In genomic region chr1:82479696-82480487, GRCm38 (mm10) we compare ENCODE assay signal across 29 mouse cellular contexts.
DNase-seq lines count a peak whose midpoint lies in the region; ATAC-seq and TF ChIP-seq lines count a peak whose summit lies in the region.
"Had no signal": no experiment of that assay in that cellular context is flagged by ENCODE, and none has a peak within 500 bp of the region (broad histone marks: within the 10 kb centered on the region; RNA-seq: fewer than 3 reads in every experiment).

No protein-coding gene starts in this region.

- peak; percentile 29; the same call in 1 of the 2 replicates for ATAC-seq in forebrain, embryonic 15.5 days (replicated peaks)
- ATAC-seq in forebrain, embryonic 11.5 days (replicated peaks; ENCODE audit: low FRiP score) = no peak
- ATAC-seq in lung, embryonic 14.5 days (ENCODE audit: insufficient read depth) = no peak
- ATAC-seq in midbrain, embryonic 15.5 days (replicated peaks) = peak; percentile 40; the same call in 1 of the 2 replicates
- ATAC-seq: activated CD4-positive, CD25-positive, alpha-beta regulatory T cell, adult 4 months; intestine, postnatal 0 days had no signal

- no peaks in the 10 kb centered on the region for H3K27me3 ChIP-seq in forebrain, embryonic 15.5 days
- H3K27me3 ChIP-seq in forebrain, embryonic 11.5 days (ENCODE audit: control insufficient read depth, insufficient read depth, low read length) = no peaks in the 10 kb centered on the region
- no peaks in the 10 kb centered on the region for H3K27me3 ChIP-seq in lung, embryonic 14.5 days (ENCODE audit: insufficient read depth, low read length)
- no peaks in the 10 kb centered on the region for H3K27me3 ChIP-seq in midbrain, embryonic 15.5 days (replicated peaks)
- H3K27me3 ChIP-seq: CH12.LX; hindbrain, embryonic 12.5 days; midbrain, embryonic 12.5 days; neural tube, embryonic 12.5 days had no signal

- no peaks in the 10 kb centered on the region for H3K36me3 ChIP-seq in forebrain, embryonic 15.5 days
- no peaks in the 10 kb centered on the region for H3K36me3 ChIP-seq in forebrain, embryonic 11.5 days (ENCODE audit: control insufficient read depth, insufficient read depth, low read length)
- H3K36me3 ChIP-seq in lung, embryonic 14.5 days (ENCODE audit: insufficient read depth) = no peaks in the 10 kb centered on the region
- no peaks in the 10 kb centered on the region for H3K36me3 ChIP-seq in midbrain, embryonic 15.5 days (replicated peaks)
- H3K36me3 ChIP-seq: hindbrain, embryonic 12.5 days; midbrain, embryonic 12.5 days; neural tube, embryonic 12.5 days had no signal

- no peak for TF ChIP-seq CTCF in lung, embryonic 14.5 days (IDR thresholded peaks at IDR 0.05; ENCODE audit: low read depth)

- no peak overlapping the region for H3K4me3 ChIP-seq in forebrain, embryonic 15.5 days
- no peak overlapping the region for H3K4me3 ChIP-seq in forebrain, embryonic 11.5 days (ENCODE audit: low read depth, low read length)
- no peak overlapping the region for H3K4me3 ChIP-seq in lung, embryonic 14.5 days (ENCODE audit: low read depth, low read length)
- no peak overlapping the region for H3K4me3 ChIP-seq in midbrain, embryonic 15.5 days
- H3K4me3 ChIP-seq: gastrocnemius, adult 2 months; hindbrain, embryonic 12.5 days; midbrain, embryonic 12.5 days; myocyte; neural tube, embryonic 12.5 days had no signal

- WGBS in forebrain, embryonic 15.5 days = 77% methylated on average over 12 of the region's 12 CpGs
- 92% methylated on average over 12 of the region's 12 CpGs for whole genome bisulfite sequencing in forebrain, embryonic 11.5 days
- WGBS in lung, embryonic 14.5 days = 74% methylated on average over 12 of the region's 12 CpGs
- whole genome bisulfite sequencing in midbrain, embryonic 15.5 days = 84% methylated on average over 12 of the region's 12 CpGs

- H3K9ac ChIP-seq in forebrain, embryonic 15.5 days (replicated peaks) = no peak overlapping the region
- H3K9ac ChIP-seq in forebrain, embryonic 11.5 days (ENCODE audit: low read length) = no peak overlapping the region
- H3K9ac ChIP-seq in lung, embryonic 14.5 days = no peak overlapping the region
- H3K9ac ChIP-seq in midbrain, embryonic 15.5 days = no peak overlapping the region
- H3K9ac ChIP-seq: hindbrain, embryonic 12.5 days; liver, embryonic 14.5 days; midbrain, embryonic 12.5 days; neural tube, embryonic 12.5 days had no signal

- H3K4me2 ChIP-seq in forebrain, embryonic 15.5 days (replicated peaks) = no peak overlapping the region
- no peak overlapping the region for H3K4me2 ChIP-seq in forebrain, embryonic 11.5 days (ENCODE audit: low read depth, low read length, severe bottlenecking)
- H3K4me2 ChIP-seq in lung, embryonic 14.5 days = no peak overlapping the region
- no peak overlapping the region for H3K4me2 ChIP-seq in midbrain, embryonic 15.5 days
- H3K4me2 ChIP-seq: hindbrain, embryonic 12.5 days; midbrain, embryonic 12.5 days; neural tube, embryonic 12.5 days had no signal

- peaks cover 20% of the 10 kb centered on the region for H3K4me1 ChIP-seq in forebrain, embryonic 15.5 days
- H3K4me1 ChIP-seq in forebrain, embryonic 11.5 days (replicated peaks; ENCODE audit: control insufficient read depth, insufficient read depth, low read length) = peaks cover 1% of the 10 kb centered on the region
- H3K4me1 ChIP-seq in lung, embryonic 14.5 days (ENCODE audit: insufficient read depth) = no peaks in the 10 kb centered on the region
- H3K4me1 ChIP-seq in midbrain, embryonic 15.5 days = peaks cover 9% of the 10 kb centered on the region; the same call in 1 of the 2 replicates

- no peaks in the 10 kb centered on the region for H3K9me3 ChIP-seq in forebrain, embryonic 15.5 days
- no peaks in the 10 kb centered on the region for H3K9me3 ChIP-seq in forebrain, embryonic 11.5 days (ENCODE audit: control insufficient read depth, low read length)
- H3K9me3 ChIP-seq in lung, embryonic 14.5 days (ENCODE audit: low read depth, low read length) = no peaks in the 10 kb centered on the region
- no peaks in the 10 kb centered on the region for H3K9me3 ChIP-seq in midbrain, embryonic 15.5 days
- H3K9me3 ChIP-seq: hindbrain, embryonic 12.5 days; midbrain, embryonic 12.5 days; neural tube, embryonic 12.5 days had no signal

- peak; percentile 65 to 66 for DNase-seq in cerebellum, postnatal 10 days
- no peak for DNase-seq in cerebellum, adult 18-20 months
- no peak for DNase-seq in forebrain, embryonic 11.5 days (ENCODE audit: low spot score)
- DNase-seq in lung, embryonic 14.5 days = peak; percentile 55
- no peak for DNase-seq in lung, postnatal 10 days
- no peak for DNase-seq in adrenal gland, adult 18-20 months (ENCODE audit: low spot score in 2 of 2)
- DNase-seq: adrenal gland, adult 8-10 months; cerebellum, adult 9-10 months; gastrocnemius, adult 2 months; gastrocnemius, postnatal 36 days; heart, postnatal 14 days; kidney, adult 9 months; kidney, postnatal 10 days; layer of hippocampus, postnatal 36 days; liver; lung, adult 2 months; right cerebral cortex, adult 18-20 months; right cerebral cortex, postnatal 4 days; thymus, postnatal 4 days had no signal

- H3K27ac ChIP-seq in forebrain, embryonic 15.5 days (replicated peaks) = 0 out of 2 replicates have a peak overlapping the region, but pooled peaks have one; percentile 16
- no peak overlapping the region for H3K27ac ChIP-seq in forebrain, embryonic 11.5 days (ENCODE audit: low read depth, low read length)
- H3K27ac ChIP-seq in lung, embryonic 14.5 days (ENCODE audit: low read depth) = no peak overlapping the region
- H3K27ac ChIP-seq in midbrain, embryonic 15.5 days = no peak overlapping the region
- H3K27ac ChIP-seq: gastrocnemius, adult 2 months; hindbrain, embryonic 12.5 days; liver, embryonic 14.5 days; midbrain, embryonic 12.5 days; neural tube, embryonic 12.5 days had no signal

Comparison
In these comparisons a context has a peak if more than half of its experiments do, and no peak if none do; other contexts are left out.
1. DNase-seq: peak in cerebellum, postnatal 10 days (2 of 2) and lung, embryonic 14.5 days (single experiment); none in cerebellum, adult 18-20 months (0 of 2), forebrain, embryonic 11.5 days (single experiment), lung, postnatal 10 days (single experiment) and adrenal gland, adult 18-20 months (0 of 2).
2. ATAC-seq: peak in forebrain, embryonic 15.5 days (single experiment) and midbrain, embryonic 15.5 days (single experiment); none in forebrain, embryonic 11.5 days (single experiment) and lung, embryonic 14.5 days (single experiment).